Mouse (Mus musculus): Measurements from ENCODE around the gene Hck.

The Hck gene

DNA sequence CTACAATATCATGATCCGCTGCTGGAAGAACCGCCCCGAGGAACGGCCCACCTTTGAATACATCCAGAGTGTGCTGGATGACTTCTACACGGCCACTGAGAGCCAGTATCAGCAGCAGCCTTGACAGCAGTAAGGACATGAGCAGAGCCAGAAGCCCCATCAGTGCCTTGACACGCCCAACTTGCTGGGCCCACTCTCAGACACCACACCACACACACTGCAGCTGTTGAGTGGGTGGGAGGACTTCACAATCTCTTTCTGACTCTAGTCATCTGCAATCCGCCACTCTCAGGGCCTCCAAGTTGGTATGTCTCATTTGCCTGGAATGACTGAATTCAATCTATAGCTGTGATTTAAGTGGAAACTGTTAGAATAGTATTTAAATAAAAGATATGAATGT, 42.8 kb downstream of the Hck start:
- no peak for DNase-seq (ENCODE audit: low spot score)

DNA sequence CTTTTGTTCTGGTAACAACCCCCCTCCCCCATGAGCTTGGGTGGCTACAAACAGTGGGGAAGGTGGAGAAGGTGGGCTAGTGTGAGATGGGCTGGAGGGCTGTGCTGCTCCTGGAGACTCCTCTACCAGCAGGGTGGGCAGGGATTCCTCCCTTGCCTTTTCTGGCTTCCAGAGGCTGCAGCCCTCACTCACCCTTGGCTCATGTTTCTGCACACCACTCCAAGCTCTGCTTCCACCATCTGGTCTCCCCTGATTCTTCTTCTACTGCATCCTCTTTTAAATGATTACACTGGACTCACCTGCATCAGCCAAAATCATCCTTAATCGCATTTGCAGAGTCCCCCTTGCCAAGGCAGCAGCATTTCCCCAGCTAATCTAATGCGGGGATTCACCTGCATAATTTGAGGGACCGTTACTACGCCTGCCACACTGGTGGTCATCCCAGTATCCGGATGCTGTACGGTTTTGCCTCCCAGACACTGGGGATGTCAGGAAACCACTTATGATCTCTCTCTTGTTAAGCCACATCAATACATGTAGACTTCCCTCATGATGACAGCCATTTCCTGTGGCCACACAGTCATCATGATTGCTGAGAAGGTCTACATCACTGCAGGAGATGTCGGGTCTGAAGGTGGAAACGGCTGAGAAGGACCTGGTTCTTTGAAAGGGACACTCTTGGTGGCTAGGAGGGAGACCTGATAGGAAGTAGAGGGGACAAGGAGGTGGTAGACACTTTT, 43.8 kb downstream of the Hck start:
- DNase-seq (ENCODE audit: low spot score): no peak

DNA sequence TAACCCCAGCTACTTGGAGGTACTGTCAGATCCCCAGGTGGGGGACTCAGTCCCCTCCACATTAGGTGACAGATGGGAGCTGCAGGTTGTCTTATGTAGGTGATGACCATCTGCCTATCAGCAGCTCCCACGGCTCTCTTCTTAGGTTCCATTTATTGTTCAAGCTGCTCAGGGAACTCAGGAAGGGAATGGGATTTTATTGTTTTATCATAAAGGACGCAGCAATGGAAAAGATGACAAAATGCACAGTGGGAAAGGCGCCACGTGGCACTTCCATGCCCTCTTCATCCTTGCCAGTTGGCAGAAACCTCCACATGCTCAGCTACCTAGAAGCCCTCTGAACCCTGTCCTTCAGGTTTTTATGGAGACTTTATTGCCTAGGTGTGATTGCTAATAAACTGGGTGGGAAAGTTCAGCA, 44.8 kb downstream of the Hck start:
- DNase-seq (ENCODE audit: low spot score): no peak

GRCm38 (mm10) chr2:153157270-153157669, 49.0 kb downstream of the Hck start:
- no peak for DNase-seq (ENCODE audit: low spot score)

DNA sequence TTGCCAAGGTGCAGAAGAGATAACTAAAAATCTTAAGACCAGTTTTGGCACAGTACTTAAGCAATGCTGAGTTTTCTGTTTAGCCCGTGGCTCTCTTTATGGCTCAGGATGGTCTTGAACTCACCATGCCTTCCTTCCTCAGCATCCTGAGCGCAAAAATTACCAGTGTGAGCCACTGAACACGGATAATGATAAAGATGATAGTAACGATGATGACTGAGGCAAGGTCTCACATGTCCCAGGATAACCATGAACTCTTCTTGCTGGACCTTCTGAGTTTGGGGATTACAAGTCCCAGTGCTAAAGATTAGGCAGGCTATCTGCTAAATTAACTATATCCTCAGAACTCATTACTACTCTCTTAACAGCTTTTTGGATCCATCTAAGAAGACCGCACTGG, 51.9 kb downstream of the Hck start:
- no peak for DNase-seq (ENCODE audit: low spot score)

DNA sequence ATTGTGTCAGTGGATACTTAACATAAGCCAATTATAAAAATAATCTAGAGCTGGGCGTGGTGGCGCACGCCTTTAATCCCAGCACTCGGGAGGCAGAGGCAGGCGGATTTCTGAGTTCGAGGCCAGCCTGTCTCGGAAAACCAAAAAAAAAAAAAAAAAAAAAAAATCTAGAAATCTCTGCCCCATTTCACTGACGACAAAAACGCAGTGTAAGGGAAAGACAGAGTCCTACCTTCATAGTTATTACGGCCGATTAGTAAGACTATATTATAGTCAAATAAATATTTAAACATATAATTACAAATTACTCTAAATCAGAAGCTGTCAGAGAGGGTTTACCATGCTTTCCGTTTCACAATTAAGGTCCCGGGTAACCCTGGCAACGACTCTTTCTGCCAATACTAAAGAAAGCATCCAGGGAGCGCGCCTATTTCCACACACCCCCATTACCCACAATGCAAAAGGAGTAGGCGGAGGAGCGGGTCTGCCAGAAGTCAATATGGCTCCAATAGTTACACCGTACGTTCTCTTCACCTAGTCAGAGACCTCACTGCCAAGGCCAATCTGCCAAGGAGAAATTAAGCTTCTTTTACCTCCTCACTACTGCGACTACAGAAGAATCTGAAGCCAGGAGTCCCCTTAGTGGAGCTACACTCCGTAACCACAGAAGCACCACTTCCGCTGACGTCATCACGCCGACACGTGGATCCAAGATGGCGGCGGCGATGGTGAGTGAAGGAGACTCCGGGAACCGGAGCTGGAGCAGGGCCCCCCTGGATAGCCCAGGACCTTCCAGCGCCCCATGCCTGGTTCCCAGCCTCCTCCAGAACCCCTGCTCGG, 52.8 kb downstream of the Hck start, which contains the start of gene Tm9sf4:
Tm9sf4 (plus strand) TSS at position 460 of the 840 bp plus-strand sequence.
- peak; percentile 78 for DNase-seq (ENCODE audit: low spot score)

- no peak for DNase-seq (ENCODE audit: low spot score)
These were observed 53.4 kb downstream of the Hck start for GRCm38 (mm10) chr2:153161684-153162080.

DNA sequence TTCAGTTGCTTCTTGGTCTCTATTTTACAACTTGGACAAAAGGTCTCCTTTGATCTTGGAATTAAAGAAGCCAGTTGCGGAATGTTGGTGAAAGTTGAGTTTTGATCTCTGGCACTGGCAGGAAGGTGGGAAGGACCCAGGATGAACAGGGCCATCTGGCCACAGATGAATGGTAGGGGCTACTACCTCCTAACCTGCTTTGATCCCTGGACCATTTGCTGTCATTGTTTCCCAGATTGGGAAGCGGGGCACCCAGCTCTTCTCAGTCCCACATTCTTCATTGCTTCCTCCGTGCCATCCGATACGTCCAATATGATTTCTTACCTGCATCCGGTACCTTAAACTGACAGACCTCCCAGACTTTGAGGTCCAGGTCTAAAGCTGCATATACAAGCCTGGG, 58.9 kb downstream of the Hck start:
- DNase-seq (ENCODE audit: low spot score): no peak

GRCm38 (mm10) chr2:153168134-153168820, 60.0 kb downstream of the Hck start:
- DNase-seq (ENCODE audit: low spot score): no peak

- no peak for DNase-seq (ENCODE audit: low spot score)
These were observed 62.4 kb downstream of the Hck start for GRCm38 (mm10) chr2:153170490-153171224.

DNA sequence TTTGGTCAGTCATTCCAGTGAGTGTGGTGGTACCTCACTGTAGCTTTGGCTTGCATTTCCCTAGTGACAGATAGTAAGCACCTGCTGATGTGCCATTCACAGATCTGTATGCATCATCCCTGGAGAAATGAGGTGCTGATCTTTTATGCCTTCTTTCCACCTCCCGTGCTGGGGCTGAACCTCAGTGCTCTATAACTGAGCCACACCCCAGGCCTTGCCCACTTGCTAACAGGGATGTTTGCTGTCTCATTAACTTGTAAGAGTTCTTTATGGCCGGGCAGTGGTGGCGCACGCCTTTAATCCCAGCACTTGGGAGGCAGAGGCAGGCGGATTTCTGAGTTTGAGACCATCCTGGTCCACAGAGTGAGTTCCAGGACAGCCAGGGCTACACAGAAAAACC, 63.7 kb downstream of the Hck start:
- no peak for DNase-seq (ENCODE audit: low spot score)

- no peak for DNase-seq (ENCODE audit: low spot score)
These were observed 67.8 kb downstream of the Hck start for GRCm38 (mm10) chr2:153175995-153176570.

DNA sequence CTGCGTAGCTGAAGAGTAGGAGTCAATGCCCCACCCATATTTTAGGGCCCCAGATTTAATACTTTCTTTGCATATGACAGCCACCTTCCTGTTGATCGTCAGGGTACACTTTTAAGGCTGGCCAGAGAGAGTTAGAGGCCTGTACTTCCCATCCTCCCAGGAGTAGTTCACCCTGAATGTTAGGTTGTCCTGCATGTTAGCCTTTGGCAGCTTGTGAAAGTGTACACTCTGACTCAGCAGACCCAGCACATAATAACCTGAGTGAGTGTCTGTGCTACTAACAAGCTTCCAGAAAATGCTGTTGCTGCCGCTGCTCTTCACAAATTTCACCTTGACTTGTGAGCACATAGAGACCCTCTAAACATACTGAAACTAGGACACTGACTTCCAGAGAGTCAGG, 68.9 kb downstream of the Hck start:
- DNase-seq (ENCODE audit: low spot score): no peak

GRCm38 (mm10) chr2:153179126-153179860, 71.0 kb downstream of the Hck start:
- no peak for DNase-seq (ENCODE audit: low spot score)

DNA sequence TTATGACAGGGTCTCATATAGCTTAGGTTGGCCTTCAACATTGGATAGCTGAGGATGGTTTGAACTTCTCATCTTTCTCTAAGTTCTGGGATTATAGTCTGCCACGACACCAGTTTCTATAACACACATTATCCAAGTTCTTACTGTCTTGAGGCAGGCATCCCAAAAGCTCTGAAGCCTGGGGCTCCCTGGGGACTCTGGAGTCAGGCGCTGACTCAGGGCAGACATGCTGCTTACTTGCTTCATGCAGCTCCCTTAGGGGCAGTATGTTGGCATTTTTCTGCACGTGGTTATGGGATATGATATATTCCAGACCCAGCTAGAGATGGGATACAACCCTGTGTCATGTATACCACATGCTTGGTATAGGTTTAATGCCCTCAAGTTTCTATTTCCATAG, 71.7 kb downstream of the Hck start:
- DNase-seq (ENCODE audit: low spot score): no peak

GRCm38 (mm10) chr2:153186176-153186591, 77.9 kb downstream of the Hck start:
- peak; percentile 24 for DNase-seq (ENCODE audit: low spot score)

DNA sequence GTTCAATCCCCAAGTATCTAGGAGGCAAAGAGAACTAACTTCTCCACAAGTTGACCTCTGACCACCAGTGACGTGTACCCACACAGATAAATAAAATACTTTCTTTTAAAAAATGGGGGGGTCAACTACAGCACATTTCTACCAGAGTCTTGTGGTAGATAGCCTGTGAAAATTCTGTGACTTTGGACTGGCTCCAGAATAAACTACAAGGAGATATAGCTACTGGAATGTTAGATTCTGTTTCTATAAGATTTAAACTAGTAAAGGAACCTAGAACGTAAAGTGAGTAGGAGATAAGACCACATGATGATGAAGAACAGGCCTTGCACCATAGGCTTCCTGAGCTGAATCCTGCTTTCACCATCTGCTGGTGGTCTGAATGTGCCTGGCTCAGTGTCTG, 79.6 kb downstream of the Hck start:
- no peak for DNase-seq (ENCODE audit: low spot score)

GRCm38 (mm10) chr2:153191242-153191641, 83.0 kb downstream of the Hck start:
- DNase-seq (ENCODE audit: low spot score): no peak

DNA sequence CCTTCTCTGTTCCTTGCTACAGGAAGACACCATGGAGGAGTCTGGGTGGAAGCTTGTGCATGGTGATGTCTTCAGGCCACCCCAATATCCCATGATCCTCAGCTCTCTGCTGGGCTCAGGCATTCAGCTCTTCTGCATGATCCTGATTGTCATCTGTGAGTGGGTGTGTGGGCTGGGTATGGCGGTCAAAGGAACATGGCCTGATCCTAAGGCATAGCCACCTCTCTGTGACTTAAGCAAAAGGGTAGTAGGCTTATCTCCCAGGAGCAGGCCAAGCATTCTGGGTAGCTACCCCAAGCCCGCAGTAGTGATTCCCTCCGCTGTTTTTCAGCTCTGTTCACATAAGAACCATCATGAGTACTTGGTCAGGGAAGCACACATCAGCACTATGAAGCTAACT, 86.0 kb downstream of the Hck start:
- DNase-seq (ENCODE audit: low spot score): no peak

GRCm38 (mm10) chr2:153198485-153198884, 90.2 kb downstream of the Hck start:
- peak; percentile 35 for DNase-seq (ENCODE audit: low spot score)

DNA sequence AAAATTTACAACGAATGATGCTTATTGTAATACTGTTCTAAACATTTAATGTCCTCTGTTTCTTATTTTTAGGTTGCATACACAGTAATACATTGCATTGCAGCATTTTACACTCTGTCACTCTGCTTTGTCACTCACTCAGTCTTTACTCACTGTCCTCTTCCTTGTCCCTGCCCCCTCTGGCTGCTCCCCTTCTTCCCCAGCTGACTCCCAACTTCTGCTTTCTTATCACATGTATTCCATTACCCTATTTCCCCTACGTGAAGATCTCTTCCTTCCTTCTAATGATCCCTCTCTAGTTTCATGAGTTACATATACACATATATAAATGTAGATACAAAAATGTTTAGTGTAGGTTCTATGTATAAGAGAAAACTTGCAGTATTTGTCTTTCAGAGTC, 90.8 kb downstream of the Hck start:
- no peak for DNase-seq (ENCODE audit: low spot score)

Data from ovary, adult 18-20 months (tissue).